Mouse (Mus musculus) heart, adult 2 months (tissue): ENCODE data around the gene Parva.

Experiments
- CTCF ChIP-seq: fragments of 200-600 bp; IDR thresholded peaks from 2 replicates; pipeline ENCODE4 v1.8.1; 2022; ENCODE audit warnings: antibody characterized with exemption, mild to moderate bottlenecking, moderate library complexity
- EP300 ChIP-seq: fragments of 200-500 bp; IDR thresholded peaks from 2 replicates; pipeline ENCODE4 v1.6.1; 2011; ENCODE audit warnings: low read depth, low read length, control low read depth; ENCODE audit not compliant: insufficient read depth

DNA sequence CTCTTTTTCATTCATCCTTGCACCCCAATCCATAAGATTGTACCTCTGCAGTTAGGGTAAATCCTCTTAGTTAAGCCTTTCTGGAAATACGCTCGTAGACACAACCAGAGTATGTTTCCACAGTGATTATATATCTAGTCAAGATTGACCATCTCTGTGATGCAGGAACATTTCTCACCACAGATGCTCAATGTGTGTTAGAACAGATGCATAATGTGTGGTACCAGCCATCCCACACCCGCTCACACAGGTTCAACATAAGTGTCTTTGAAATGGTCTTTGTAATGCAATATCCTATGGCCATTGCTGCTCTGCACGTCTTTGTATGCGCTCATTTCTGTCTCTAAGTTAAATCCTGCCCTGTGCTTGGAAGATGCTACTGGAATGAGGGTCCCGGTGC lies 98.2 kb downstream of the Parva start:
- TF ChIP-seq EP300, result no peak
- TF ChIP-seq CTCF, result no peak
